Mouse (Mus musculus) heart, adult 11 months (tissue): ENCODE measurements around the gene Prpf19.
A peak's percentile ranks its signal among the peaks of the same experiment; 100 is the strongest.

Experiments
- DNase-seq: peaks from one replicate; pipeline ENCODE4 v3.0.0; 2022

Gene Prpf19

GRCm38 (mm10) chr19:10940097-10940800, 45.2 kb downstream of the Prpf19 start:
- peak; percentile 92 for DNase-seq

- DNase-seq: no peak
These were observed 45.9 kb downstream of the Prpf19 start for GRCm38 (mm10) chr19:10940801-10941457.

- no peak for DNase-seq
These were observed 48.9 kb downstream of the Prpf19 start for GRCm38 (mm10) chr19:10943955-10944354.

- DNase-seq: no peak
These were observed 51.5 kb downstream of the Prpf19 start for GRCm38 (mm10) chr19:10946506-10946905.

- no peak for DNase-seq
These were observed 52.2 kb downstream of the Prpf19 start for GRCm38 (mm10) chr19:10947219-10947618.

GRCm38 (mm10) chr19:10948416-10948815, 53.4 kb downstream of the Prpf19 start:
- DNase-seq: peak; percentile 92

GRCm38 (mm10) chr19:10949112-10949511, 54.1 kb downstream of the Prpf19 start, which contains the start of gene Ccdc86:
Gene Ccdc86, minus strand, starts transcription at chr19:10949266.
- DNase-seq: peak; percentile 100

GRCm38 (mm10) chr19:10949558-10949957, 54.5 kb downstream of the Prpf19 start:
- no peak for DNase-seq

GRCm38 (mm10) chr19:10952021-10952939, 57.2 kb downstream of the Prpf19 start:
- peak; percentile 96 for DNase-seq
